Mouse (Mus musculus) urinary bladder, postnatal 14 days (tissue): Measurements from ENCODE around the gene Syce1.

Source experiments
- DNase-seq: peaks from one replicate; pipeline ENCODE4 v3.0.0; 2021; ENCODE audit warnings: low spot score

Syce1 gene

DNA sequence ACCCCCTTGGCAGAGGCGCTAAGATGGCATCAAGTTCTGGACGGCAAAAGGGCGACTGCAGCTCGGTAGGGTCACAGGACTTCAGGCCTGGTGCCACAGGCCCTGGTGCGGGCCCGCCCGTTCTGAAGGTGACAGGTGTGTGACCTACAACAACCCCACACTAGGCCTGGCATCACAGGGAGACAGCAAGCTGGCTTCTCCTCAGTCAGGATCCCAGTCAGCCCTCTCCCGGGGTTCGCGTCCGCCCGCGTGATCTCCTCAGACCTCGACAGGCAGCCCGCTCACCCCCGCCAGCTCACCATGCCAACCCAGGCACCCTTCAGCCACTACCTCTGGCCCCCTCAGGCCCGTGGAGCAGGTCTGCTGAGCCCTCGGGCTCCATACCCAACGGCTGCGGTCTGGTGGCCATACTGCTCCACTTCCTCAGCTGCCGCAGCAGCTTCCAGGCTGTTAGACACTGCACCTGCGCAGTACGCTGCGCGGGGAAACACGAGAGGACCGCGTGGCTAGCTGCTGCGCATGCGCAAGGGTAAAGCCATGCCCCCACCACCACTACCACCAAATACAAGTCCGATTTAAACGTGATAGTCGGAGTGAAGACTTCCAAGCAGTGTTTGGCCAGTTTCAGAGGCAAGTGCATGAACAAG, at the start of gene Syce1:
Syce1 (minus strand) TSS at position 447 of the 647 bp plus-strand sequence.
- no peak for DNase-seq

DNA sequence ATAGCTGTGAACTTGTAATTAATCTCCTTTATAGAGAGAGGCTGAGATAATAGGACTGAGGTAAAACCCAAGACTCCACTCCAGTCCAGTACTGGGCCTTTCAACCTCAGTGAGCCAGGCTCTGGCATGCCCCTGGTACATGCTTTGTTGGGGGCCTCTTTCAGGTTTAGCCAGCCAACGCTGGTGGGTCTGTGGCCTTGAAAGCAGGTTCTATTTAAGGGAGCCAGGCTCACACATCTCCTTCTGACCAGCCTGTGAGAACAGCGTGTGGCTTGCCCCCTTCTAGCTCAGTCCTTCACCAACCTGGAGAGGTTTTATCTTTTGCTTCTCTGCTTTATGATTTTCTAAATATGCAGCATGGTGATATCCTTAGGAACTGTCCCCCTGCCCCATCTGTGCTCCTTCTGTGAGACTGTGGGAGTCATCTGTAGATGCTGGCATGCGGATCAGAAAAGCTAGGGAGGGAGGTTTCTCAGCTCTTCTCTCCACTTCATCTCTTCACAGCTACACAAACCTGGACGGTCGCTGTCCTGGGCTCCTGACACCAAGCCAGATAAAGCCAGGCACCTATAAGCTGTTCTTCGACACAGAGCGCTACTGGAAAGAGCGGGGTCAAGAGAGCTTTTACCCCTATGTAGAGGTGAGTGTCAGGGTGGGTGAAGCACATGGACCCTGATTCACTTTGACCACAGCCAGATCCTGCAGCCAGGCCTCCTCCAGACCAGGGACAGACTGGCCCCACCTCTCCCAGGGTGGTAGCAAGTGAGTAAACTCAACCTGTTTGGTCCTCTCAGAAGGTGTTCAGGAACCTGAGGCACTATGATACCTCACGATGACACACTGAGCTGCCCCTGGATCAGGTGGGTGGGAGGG, 48.8 kb upstream of the Syce1 start:
- no peak for DNase-seq

DNA sequence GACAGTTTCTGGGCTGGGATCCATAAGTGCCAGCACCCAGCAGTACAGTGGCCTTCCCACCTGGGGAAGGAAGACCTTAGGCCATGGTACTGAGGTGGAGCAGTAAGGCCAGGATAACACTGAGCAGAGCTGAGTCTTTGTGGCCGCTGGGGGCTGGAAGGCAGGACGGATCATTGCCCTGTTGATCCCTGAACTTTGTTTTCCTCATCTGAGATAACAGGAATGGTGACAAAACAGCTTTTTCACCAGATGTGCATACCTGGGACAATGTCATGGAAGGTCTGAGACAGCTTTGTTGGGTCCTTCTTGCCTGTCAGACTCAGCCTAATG, 48.1 kb upstream of the Syce1 start:
- DNase-seq: no peak

DNA sequence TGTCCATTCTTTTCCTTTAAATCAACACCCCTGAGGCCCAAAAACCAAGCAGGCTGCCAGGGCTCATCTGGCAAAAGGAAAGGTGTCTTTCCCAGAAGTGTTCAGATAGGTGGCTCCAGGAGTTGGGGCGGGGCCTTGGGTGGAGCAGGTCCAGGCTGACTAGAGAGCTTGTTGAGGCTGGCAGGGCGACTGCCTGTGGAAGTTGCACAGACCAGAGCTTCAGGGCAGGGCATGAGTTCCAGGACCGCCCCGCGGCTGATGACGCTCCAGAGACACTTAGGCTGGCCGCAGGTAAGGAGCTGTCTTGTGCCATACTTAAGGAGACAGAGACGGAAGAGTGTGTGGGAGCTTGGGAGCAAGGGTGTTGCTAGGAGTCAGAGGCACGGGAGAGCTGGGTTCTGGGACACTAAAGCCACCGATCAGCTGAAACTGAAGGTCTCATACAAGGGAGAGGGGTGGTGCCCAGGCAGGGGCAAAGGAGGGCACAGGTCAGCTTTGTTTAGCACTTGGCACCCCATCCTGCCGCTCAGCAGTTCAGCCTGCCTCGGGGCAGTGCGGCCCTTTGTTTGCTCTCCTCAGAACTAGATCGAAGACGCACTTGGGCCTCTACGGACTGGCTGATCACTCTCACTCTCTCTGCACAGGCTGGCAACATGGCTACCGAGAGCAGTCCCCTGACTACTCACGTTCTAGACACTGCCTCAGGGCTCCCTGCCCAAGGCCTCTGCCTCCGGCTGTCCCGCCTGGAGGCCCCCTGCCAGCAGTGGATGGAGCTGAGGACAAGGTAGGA, 47.5 kb upstream of the Syce1 start, which contains the start of gene Urah:
Urah (plus strand) TSS at position 51 of the 790 bp plus-strand sequence.
- peak; percentile 77 for DNase-seq

DNA sequence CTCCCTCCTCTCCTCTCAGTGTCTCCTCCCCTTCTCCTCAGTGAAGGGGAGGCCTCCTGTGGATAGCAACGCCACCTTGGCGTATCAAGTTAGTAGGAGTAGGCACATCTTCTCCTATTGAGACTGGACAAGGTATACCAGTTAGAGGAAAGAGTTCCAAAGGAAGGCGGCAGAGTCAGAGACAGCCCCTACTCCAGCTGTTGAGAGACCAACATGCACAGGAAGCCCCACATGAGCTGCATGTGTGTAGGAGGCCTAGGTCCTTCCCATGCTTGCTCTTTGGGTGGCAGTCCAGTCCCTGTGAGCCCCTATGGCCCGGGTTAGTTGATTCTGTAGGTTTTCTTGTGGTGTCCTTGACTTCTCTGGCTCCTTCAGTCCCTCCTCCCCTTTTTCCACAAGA, 45.7 kb upstream of the Syce1 start:
- no peak for DNase-seq

DNA sequence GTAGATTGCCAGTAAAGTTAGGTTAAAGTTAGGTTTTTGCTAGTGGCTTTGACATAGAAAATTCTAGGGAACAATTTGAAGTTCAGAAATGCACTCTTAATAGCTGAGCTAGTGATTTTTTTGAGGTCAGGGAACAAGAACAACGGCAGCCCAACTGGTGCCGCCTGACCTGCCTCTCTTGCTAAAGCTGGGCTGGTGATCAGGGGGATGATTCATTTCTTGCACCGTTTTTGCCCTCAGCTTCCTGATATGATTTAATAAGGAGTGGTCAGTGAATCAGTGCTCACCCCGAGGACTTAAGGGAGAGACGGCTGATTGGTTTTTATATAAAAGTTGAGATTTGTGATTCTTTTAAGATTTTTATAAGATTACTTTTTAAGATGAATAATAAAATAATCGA, 43.8 kb upstream of the Syce1 start:
- no peak for DNase-seq

DNA sequence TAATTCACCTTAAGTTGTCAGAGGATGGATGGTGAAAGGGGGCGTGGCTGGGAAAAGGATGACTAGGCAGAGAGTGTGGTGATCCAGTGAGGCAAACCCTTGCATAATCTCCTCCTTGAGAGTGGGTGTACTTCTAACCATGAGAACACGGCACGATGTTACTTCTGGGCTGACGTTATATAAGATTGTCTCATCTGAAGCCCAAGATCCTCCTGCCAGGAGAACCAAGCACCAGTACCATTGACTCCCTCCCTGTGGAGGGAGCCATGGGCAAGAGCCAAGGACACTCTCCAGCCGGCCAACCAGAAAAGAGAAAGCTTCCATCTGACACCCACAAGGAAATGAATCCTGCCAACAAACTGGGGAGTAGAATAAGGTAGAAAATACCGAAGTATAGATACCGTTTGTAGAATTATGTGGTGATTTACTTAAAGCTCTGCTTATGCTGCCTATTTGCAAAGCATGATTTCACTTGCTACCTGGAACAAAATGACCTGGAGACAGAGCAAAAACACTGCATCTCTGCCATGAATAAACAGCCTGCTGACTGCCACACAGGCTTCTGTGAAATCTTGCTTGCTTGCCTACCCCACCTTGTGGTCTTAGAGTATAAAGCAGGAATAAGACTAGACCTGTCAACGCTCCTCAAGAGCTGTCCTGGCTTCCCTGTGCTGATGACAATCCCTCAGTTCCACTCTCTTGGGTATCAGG, 40.7 kb upstream of the Syce1 start:
- DNase-seq: no peak

DNA sequence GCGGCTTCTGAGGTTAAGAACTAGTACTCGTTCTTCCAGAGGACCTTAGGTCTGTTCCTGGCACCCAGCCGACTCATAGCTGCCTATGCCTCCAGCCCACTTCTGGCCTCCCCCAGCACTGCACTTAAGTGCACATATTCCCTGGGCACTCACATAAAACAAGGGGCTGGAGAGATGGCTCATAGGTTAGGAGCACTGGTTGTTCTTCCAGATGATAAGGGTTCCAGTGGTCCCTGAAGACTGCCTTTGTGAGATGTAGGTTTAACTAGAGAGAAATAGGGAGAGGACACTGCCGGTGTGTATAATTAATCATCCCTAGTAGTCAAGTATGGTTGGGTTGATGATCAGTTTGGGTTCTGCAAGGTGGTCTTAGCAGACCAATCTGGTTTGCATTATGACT, 35.1 kb upstream of the Syce1 start:
- DNase-seq: no peak

DNA sequence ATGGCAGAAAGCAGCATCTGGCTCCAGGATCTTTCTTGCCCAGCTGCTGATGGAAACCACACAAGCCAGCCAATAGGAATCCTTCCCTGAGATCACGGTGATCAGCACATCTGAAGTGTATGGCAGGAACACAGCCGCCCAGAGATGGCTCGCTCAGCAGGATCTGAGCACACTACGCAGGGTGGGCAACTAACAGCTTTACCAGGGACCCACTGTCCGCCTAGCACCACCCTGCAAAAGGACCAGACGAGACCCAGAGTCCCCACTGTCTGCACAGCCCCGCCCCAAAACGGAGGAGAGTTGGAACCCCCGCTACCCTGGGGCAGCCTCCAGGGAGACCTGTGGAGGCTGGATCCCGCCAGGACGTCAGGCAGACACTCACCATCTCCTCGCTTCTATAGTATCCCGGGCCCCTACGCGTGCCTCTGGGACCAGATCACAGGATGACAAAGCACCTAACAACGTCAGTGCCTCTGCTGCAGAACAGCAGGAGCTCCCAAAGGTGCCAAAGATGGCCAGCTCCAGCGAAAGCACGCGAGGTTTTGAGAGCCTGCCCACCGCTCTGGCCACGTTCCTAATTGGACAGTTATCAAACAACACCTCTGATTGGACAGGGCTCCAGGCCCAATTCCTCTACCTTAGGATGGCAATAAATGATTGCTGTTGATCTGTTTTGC, 34.1 kb upstream of the Syce1 start, which contains the start of gene Zfp941:
Zfp941 (minus strand) TSS at position 526 of the 677 bp plus-strand sequence.
- no peak for DNase-seq

DNA sequence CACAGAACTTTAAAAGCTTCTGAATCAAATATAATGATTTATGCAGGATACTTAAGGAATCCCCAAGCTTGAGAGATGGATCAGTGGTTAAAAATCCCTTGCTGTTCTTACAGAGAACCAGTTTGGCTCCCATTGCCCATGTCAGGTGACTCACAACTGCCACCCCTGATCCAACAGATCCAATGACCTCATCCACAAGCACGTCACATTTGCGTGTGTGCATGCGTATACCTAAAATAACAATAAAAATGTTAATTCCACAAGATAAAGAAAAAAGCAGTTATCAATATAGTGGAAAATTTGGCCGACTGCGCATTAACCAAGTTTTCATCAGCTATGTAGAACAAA, 33.6 kb upstream of the Syce1 start:
- DNase-seq: no peak

DNA sequence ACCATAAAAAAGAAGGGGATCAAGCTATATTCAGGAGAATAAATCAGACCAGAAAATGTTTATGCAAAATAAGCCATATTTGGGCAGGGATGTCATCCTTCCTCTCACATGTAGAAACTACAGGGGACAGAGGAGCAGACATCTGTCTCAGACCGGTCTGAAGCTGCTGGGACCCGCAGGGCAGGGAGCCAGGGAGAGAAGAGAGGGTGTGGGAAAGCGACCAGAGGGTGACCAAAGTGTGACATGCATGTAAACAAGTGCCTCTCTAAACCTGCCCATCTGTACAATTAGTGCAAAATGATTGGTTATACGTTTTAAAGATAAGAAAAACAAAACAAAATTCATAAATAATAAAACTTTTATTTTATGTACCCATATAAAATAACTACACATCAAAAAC, 32.5 kb upstream of the Syce1 start:
- no peak for DNase-seq

DNA sequence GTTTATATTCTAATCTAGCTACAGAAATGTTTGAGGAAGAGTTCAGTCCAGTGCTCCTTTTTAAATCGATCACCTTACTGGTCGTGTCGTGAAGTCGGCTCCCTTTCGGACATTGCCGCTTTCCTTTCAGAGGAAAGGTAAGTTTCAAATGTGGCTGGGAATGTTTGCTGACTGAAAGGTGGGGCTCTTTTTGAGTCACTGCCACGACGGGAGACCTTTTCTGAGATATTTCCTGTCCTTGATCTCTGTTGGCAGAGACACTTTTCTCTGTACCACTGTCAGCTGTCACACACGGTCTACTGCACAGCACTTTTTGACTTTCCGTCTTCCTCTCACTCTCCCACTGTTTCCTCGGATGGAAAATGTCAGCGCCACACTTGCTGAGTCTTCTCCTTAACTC, 25.2 kb upstream of the Syce1 start:
- no peak for DNase-seq

DNA sequence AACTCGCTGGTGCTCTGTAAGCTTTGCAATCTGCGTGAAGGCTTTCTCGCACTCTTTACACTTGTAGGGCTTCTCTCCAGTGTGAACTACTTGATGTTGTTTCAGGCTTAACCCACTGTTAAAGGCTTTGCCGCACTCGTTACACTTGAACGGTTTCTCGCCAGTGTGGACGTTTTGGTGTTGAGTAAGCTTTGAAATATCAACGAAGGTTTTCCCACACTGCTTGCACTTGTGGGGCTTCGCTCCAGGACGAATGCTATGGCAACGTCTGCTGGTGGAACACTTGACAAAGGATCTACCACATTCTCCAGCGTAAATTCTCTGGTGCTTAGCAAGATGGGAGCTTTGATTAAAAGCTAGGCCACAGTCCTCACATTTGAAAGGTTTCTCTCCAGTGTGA, 24.1 kb upstream of the Syce1 start:
- no peak for DNase-seq

DNA sequence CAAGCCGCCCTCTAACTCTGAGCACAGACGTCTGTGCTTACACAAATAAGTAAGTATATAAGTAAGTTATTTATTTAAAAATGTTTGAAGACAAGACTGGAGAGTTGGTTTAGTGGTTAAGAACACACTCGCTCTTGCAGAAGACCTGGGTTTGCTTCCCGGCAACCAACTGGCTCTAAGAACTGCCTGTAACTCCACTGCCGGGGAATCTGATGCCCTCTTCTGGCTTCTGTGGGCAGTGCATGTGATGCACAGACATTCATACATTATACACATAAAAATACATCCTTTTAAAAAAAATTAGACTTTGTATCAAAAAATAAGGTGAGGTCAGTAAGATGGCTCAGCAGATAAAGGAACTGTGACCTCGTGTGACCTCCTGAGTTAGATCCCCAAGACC, 22.8 kb upstream of the Syce1 start:
- no peak for DNase-seq

DNA sequence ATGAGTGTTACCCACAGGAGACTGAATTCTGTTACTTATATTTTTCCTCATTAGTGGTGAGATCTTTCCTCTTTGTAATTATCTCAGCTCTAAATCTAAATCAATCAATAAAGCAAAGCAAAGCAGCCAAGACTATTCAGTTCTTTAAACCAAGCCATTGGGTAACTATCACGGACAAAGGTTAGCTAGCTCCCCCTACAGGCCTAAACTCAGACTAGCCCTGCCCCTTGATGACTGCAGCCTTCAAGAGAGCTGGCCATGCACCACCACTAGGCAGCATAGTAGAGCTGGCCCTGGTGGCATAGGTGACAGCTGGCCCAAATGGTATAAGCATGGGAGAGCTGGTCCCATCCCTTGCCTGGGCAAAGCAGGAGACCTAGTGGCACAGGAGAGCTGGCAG, 18.1 kb upstream of the Syce1 start:
- peak; percentile 44 for DNase-seq

DNA sequence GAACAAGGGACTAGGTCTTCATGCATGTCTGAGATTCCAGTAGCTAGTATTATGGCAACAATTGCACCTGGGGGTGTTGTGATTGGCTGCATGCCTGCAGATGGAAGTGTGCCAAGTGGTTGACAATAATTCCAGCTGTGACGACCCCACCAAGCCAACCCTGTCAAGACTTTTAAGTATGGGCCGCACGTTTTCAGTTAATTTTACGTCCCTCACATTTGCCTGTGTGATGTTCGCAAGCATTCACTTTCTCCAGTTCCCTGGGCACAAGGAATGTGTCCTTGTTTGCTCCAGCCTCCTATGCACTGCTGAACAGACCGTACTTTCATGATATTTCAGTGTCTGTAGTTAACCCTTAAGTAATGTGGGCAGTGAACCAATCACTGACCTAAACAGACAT, 15.0 kb upstream of the Syce1 start:
- DNase-seq: no peak

DNA sequence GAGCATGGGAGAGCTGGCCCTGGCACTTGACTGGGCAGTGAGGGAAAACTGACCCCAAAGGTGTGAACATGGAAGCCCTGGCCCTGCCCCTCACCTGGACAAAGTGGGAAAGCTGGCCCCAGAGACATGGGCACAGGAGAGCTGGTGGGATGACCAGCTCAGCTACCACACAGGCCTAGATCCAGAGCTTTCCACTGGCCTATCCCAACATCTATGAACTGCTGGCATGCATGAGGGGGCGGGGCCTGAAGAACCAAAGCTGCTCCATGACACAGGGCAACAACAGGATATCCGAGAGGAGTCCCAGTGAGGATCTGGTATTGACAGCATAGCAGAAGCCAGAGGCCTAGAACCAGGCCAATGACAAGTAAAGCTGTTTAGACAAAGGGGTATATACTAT, 10.6 kb upstream of the Syce1 start:
- no peak for DNase-seq

DNA sequence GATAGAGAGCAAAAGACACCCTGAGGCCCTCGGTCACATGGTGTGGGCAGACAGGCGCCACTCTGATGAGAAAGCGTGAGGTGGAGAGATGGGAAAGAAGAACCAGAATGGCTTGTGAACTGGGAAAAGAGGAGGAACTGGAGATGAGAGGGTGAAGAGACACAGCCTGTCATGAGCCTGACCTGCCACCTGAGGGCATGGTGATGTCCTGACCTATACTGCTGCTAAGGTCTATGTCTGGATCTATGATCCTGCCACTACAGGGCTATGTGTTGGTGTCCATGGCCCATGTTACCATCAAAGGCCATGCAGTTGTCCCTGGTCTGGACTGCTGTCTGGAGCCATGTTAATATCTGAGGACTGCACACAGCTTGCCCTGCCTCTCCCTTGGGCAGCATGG, 10.0 kb upstream of the Syce1 start:
- DNase-seq: no peak

DNA sequence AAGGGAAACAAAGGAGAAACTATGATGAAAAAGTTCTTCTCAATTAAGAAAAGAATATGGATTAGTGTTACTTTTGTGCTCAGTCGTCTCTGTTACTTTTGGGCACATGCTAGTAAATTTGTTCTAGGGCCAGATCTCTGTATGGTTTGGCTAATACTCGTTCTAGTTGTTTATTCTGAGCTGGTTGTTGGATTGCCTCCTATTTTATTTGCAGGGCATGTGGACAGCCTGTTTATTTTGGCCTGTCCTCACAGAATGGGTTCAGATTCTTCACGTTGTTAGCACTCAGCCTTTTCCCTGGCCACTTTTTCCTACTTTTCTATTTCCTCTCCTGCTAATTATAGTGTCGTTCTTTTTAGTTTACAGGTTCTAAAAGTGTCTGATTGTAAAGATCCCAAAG, 5.9 kb upstream of the Syce1 start:
- DNase-seq: no peak

DNA sequence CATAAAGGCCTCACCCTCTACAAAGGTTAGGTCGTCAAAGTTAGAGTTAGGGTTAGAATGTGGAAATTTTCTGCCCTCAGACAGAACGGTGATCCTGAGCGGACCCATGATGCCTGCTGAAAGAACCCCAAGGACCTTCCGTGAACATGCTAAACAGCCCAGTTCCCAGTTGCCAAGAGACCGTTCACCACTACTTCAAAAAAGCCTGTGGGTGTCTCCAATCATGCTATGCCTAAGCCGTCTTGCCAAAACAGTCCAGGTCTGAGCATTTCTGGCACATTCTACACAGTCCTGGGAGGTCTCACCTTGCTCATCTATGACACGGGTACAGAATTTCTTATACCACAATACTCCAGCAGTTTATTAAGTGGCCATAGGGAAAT, 392 bp upstream of the Syce1 start:
- DNase-seq: no peak

DNA sequence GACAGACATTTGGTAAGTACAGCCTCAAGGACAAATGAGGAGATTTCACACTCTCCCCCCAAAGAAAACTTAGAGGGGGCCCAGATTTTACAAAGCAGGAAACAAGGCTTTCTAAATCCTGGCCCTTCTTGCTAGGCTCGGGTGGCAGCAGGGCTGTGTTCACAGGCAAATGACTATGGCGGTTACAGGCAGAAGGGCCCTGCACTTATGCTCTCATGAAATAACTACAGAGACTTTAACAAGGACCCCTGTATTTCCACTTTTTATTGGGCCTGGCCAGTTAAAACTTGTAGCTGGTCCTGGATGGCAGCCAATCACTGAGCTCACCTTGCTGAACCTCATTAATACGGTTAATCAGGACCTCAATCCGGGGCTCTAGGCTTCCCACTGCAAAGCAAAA, 7.1 kb downstream of the Syce1 start:
- DNase-seq: no peak
